Mouse (Mus musculus) C2C12 (cell line): Measurements from ENCODE around the gene Rev3l. TPM values are rescaled to one million over a fixed set of nuclear protein-coding genes. Genes with fewer than 3 reads are reported as not detected.

Source experiments
- H3K27me3 ChIP-seq: one replicate; pipeline ENCODE4 v1.6.1; 2011; ENCODE audit not compliant: control insufficient read depth, insufficient read depth, insufficient read length
- H3K36me3 ChIP-seq: one replicate; pipeline ENCODE4 v1.6.1; 2011; ENCODE audit not compliant: control insufficient read depth, insufficient read depth
- H3K4me3 ChIP-seq: one replicate; pipeline ENCODE4 v1.5.1; 2011; ENCODE audit warnings: mild to moderate bottlenecking, control low read depth; ENCODE audit not compliant: poor library complexity, insufficient read depth, severe bottlenecking
- H3K79me2 ChIP-seq: one replicate; pipeline ENCODE4 v1.6.1; 2011; ENCODE audit not compliant: control insufficient read depth, insufficient read depth
- H3K79me3 ChIP-seq: one replicate; pipeline ENCODE4 v1.6.1; 2011; ENCODE audit warnings: low read depth, control low read depth
- H3ac ChIP-seq: one replicate; pipeline ENCODE3; 2011; ENCODE audit warnings: low read depth; ENCODE audit not compliant: control insufficient read depth, insufficient read length
- CEBPB ChIP-seq: IDR thresholded peaks from one replicate; pipeline ENCODE4 v1.6.1; 2011; ENCODE audit warnings: low read depth, mild to moderate bottlenecking, control low read depth, moderate library complexity
- CTCF ChIP-seq: IDR thresholded peaks from one replicate; pipeline ENCODE4 v1.5.1; 2011; ENCODE audit not compliant: control insufficient read depth, insufficient read depth, insufficient read length
- FOSL1 ChIP-seq: IDR thresholded peaks from one replicate; pipeline ENCODE4 v1.8.0; 2011; ENCODE audit warnings: mild to moderate bottlenecking, low read length; ENCODE audit not compliant: poor library complexity, insufficient read depth, severe bottlenecking
- MAX ChIP-seq: IDR thresholded peaks from one replicate; pipeline ENCODE4 v1.6.1; 2011; ENCODE audit warnings: mild to moderate bottlenecking, control low read depth
- MYOD1 ChIP-seq: IDR thresholded peaks from one replicate; pipeline ENCODE4 v1.6.1; 2011; ENCODE audit warnings: low read depth; ENCODE audit not compliant: control insufficient read depth, insufficient read length
- MYOG ChIP-seq: IDR thresholded peaks from one replicate; pipeline ENCODE4 v1.6.1; 2011; ENCODE audit not compliant: control insufficient read depth, insufficient read length; ENCODE audit errors: extremely low read depth
- USF1 ChIP-seq: IDR thresholded peaks from one replicate; pipeline ENCODE4 v1.6.1; 2011; ENCODE audit warnings: low read depth, mild to moderate bottlenecking, control low read depth, moderate library complexity
- polyA plus RNA-seq: library from polyadenylated mRNA; unstranded; fragments of >200 nt; fragmentation: generic; extraction: Trizol; gene quantifications from one replicate; pipeline ENCODE4 v1.2.1, GENCODE M21; 2012; ENCODE audit warnings: missing spikeins

Gene Rev3l
- polyA plus RNA-seq, 1 experiment, result 1.8 TPM

DNA sequence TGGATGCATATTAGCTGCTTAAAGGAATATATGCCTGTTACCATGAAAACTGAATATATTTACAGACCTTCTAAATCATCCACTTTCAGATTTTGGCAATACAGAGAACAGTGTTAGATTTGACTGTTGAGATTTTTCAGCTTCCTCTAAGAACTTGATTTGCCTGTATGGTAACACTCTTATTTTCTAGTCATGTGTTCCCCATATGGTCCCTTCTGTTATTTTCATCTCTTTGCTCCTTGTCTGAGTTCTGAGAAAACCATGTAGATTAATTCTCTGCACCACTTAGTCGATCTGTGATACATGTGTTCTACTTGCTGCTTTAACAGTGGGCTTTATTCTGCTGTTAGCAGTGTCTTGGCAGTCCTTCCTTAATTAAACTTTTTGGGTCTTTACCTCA, 110.7 kb downstream of the Rev3l start:
- Histone ChIP-seq H3K36me3 (peaks cover 52% of the 10 kb centered on the region), H3K27me3 (no peaks in the 10 kb centered on the region), H3K79me2 (no peaks in the 10 kb centered on the region), H3K79me3 (no peaks in the 10 kb centered on the region), H3K4me3 (no peak overlapping the region), H3ac (no peak overlapping the region)
- TF ChIP-seq USF1 (no peak), CEBPB (no peak), FOSL1 (no peak), CTCF (no peak), MYOG (no peak), MYOD1 (no peak), MAX (no peak)

- Histone ChIP-seq H3K27me3 (no peaks in the 10 kb centered on the region), H3K4me3 (no peak overlapping the region), H3K79me3 (no peaks in the 10 kb centered on the region), H3K36me3 (peaks cover 43% of the 10 kb centered on the region), H3K79me2 (no peaks in the 10 kb centered on the region), H3ac (no peak overlapping the region)
- TF ChIP-seq MYOG, result no peak
- TF ChIP-seq CTCF, result no peak
- no peak for TF ChIP-seq MYOD1
- TF ChIP-seq CEBPB, result no peak
- no peak for TF ChIP-seq MAX
- TF ChIP-seq USF1, result no peak
- TF ChIP-seq FOSL1, result no peak
These were observed 133.6 kb downstream of the Rev3l start for GRCm38 (mm10) chr10:39865509-39865908.

- no peak overlapping the region for H3K4me3 ChIP-seq
- TF ChIP-seq MAX, result no peak
- TF ChIP-seq CEBPB, result no peak
- TF ChIP-seq USF1, result no peak
- TF ChIP-seq FOSL1, result no peak
- no peak for TF ChIP-seq CTCF
- no peak for TF ChIP-seq MYOG
- TF ChIP-seq MYOD1, result no peak
- no peaks in the 10 kb centered on the region for H3K79me3 ChIP-seq
- no peak overlapping the region for H3ac ChIP-seq
- H3K36me3 ChIP-seq, result no peaks in the 10 kb centered on the region
- H3K79me2 ChIP-seq, result no peaks in the 10 kb centered on the region
- H3K27me3 ChIP-seq, result no peaks in the 10 kb centered on the region
These were observed 156.7 kb downstream of the Rev3l start for GRCm38 (mm10) chr10:39888621-39889020.

- no peaks in the 10 kb centered on the region for H3K27me3 ChIP-seq
- H3K4me3 ChIP-seq, result no peak overlapping the region
- no peak overlapping the region for H3ac ChIP-seq
- H3K79me3 ChIP-seq, result no peaks in the 10 kb centered on the region
- TF ChIP-seq FOSL1 (no peak), MYOG (no peak), CTCF (no peak), MYOD1 (no peak), USF1 (no peak), MAX (no peak), CEBPB (no peak)
- no peaks in the 10 kb centered on the region for H3K79me2 ChIP-seq
- no peaks in the 10 kb centered on the region for H3K36me3 ChIP-seq
These were observed 162.1 kb downstream of the Rev3l start for GRCm38 (mm10) chr10:39893702-39894697.

- Histone ChIP-seq H3K79me3 (no peaks in the 10 kb centered on the region), H3K36me3 (no peaks in the 10 kb centered on the region), H3ac (no peak overlapping the region), H3K27me3 (no peaks in the 10 kb centered on the region), H3K4me3 (no peak overlapping the region), H3K79me2 (no peaks in the 10 kb centered on the region)
- TF ChIP-seq FOSL1 (no peak), USF1 (no peak), CEBPB (no peak), MYOD1 (no peak), MAX (no peak), MYOG (no peak), CTCF (no peak)
These were observed 164.6 kb downstream of the Rev3l start for GRCm38 (mm10) chr10:39896503-39896902.
